Comparison of ENCODE assay signal across 16 mouse cellular contexts in genomic region chr15:80630711-80631110, GRCm38 (mm10). TPM values are rescaled to one million over a fixed set of nuclear protein-coding genes. Genes with fewer than 3 reads are reported as not detected.
DNase-seq lines count a peak whose midpoint lies in the region; ATAC-seq and TF ChIP-seq lines count a peak whose summit lies in the region.
"Had no signal": no experiment of that assay in that cellular context is flagged by ENCODE, and none has a peak within 500 bp of the region (broad histone marks: within the 10 kb centered on the region; RNA-seq: fewer than 3 reads in every experiment).

No protein-coding gene starts in this region.

- WGBS in heart, embryonic 13.5 days: 41% methylated on average over 14 of the region's 14 CpGs
- 23% methylated on average over 14 of the region's 14 CpGs for WGBS in lung, embryonic 14.5 days
- 68% methylated on average over 14 of the region's 14 CpGs for WGBS in spleen, adult 2 months

- no peak overlapping the region for H3K4me3 ChIP-seq in heart, embryonic 13.5 days
- H3K4me3 ChIP-seq in lung, embryonic 14.5 days (ENCODE audit: low read depth, low read length): no peak overlapping the region
- H3K4me3 ChIP-seq in spleen, adult 2 months (ENCODE audit: extremely low read depth, insufficient read depth, insufficient read length): no peak overlapping the region

- no peaks in the 10 kb centered on the region for H3K9me3 ChIP-seq in heart, embryonic 13.5 days
- H3K9me3 ChIP-seq in lung, embryonic 14.5 days (ENCODE audit: low read depth, low read length): no peaks in the 10 kb centered on the region

- DNase-seq in heart, adult 9 months (ENCODE audit: low spot score in 2 of 2): no peak
- DNase-seq in lung, embryonic 14.5 days: no peak
- no peak for DNase-seq in lung, adult 18-20 months
- no peak for DNase-seq in spleen, adult 2 months (ENCODE audit: low read depth in 1 of 2, low spot score in 2 of 2)
- DNase-seq in spleen, adult 12 weeks (ENCODE audit: low spot score): no peak
- DNase-seq in thymus, postnatal 4 days: peak; percentile 82
- DNase-seq in urinary bladder, postnatal 36 days (ENCODE audit: low spot score in 2 of 2): no peak
- DNase-seq: adrenal gland, adult 2 months; cerebellum, postnatal 10 days; gastrocnemius, postnatal 36 days; heart, postnatal 14 days; kidney, postnatal 25 days; lung, adult 2 months; right cerebral cortex, postnatal 4 days had no signal

- no peak for TF ChIP-seq CTCF in lung, embryonic 14.5 days (IDR thresholded peaks at IDR 0.05; ENCODE audit: low read depth)
- TF ChIP-seq CTCF in spleen, adult 2 months (IDR thresholded peaks at IDR 0.05; ENCODE audit: extremely low read depth, insufficient read depth, insufficient read length, insufficient replicate concordance): no peak

- H3K36me3 ChIP-seq in heart, embryonic 13.5 days: no peaks in the 10 kb centered on the region
- H3K36me3 ChIP-seq in lung, embryonic 14.5 days (ENCODE audit: insufficient read depth): no peaks in the 10 kb centered on the region
- peaks cover 12% of the 10 kb centered on the region for H3K36me3 ChIP-seq in spleen, adult 2 months (ENCODE audit: control insufficient read depth, insufficient read depth, low read length)

- H3K4me2 ChIP-seq in heart, embryonic 13.5 days: peak overlapping the region; percentile 8; the same call in 1 of the 2 replicates
- H3K4me2 ChIP-seq in lung, embryonic 14.5 days: peak overlapping the region; percentile 34

- no peak for ATAC-seq in heart, embryonic 13.5 days (ENCODE audit: extremely low read depth, insufficient number of reproducible peaks, low FRiP score, low TSS enrichment)
- ATAC-seq in lung, embryonic 14.5 days (ENCODE audit: insufficient read depth): no peak
- ATAC-seq: intestine, embryonic 16.5 days had no signal

- no peak overlapping the region for H3K9ac ChIP-seq in heart, embryonic 13.5 days
- H3K9ac ChIP-seq in lung, embryonic 14.5 days: no peak overlapping the region

- TF ChIP-seq POLR2A in spleen, adult 2 months (IDR thresholded peaks at IDR 0.05; ENCODE audit: low read depth, low read length): no peak

- peaks cover 15% of the 10 kb centered on the region for H3K27me3 ChIP-seq in heart, embryonic 13.5 days (replicated peaks)
- no peaks in the 10 kb centered on the region for H3K27me3 ChIP-seq in lung, embryonic 14.5 days (ENCODE audit: insufficient read depth, low read length)
- no peaks in the 10 kb centered on the region for H3K27me3 ChIP-seq in spleen, adult 2 months (ENCODE audit: control insufficient read depth, insufficient read depth, low read length)

- H3K27ac ChIP-seq in heart, embryonic 13.5 days (replicated peaks): no peak overlapping the region
- no peak overlapping the region for H3K27ac ChIP-seq in lung, embryonic 14.5 days (ENCODE audit: low read depth)
- peak overlapping the region; percentile 59 for H3K27ac ChIP-seq in spleen, adult 2 months (ENCODE audit: insufficient read depth, low read length)

- H3K4me1 ChIP-seq in heart, embryonic 13.5 days: peaks cover 21% of the 10 kb centered on the region
- no peaks in the 10 kb centered on the region for H3K4me1 ChIP-seq in lung, embryonic 14.5 days (ENCODE audit: insufficient read depth)
- peaks cover 36% of the 10 kb centered on the region; the same call in 1 of the 2 replicates for H3K4me1 ChIP-seq in spleen, adult 2 months (ENCODE audit: control insufficient read depth, insufficient read depth, insufficient read length)

RNA-seq across cellular contexts. Expression of gene Fam83f, which starts 40.9 kb away (rescaled TPM):
- polyA plus RNA-seq in heart, embryonic 13.5 days (2015; fragmentation: Nextera tagmentation; extraction: Ambion mirVana): 0.13 and 0.14 TPM in 2 replicates
- 0.46 and 0.76 TPM in 2 replicates for polyA plus RNA-seq in lung, embryonic 14.5 days (2014; fragmentation: Nextera tagmentation; extraction: Ambion mirVana)
- polyA plus RNA-seq in spleen, adult 2 months (2012; rRNA removed): 1.1 and 1.3 TPM in 2 replicates

RNA-seq across cellular contexts. Expression of gene Grap2, which starts 58.3 kb away (rescaled TPM):
- 4.9 and 8.8 TPM in 2 replicates for polyA plus RNA-seq in heart, embryonic 13.5 days (2015; fragmentation: Nextera tagmentation; extraction: Ambion mirVana)
- polyA plus RNA-seq in lung, embryonic 14.5 days (2014; fragmentation: Nextera tagmentation; extraction: Ambion mirVana): 1.3 and 1.8 TPM in 2 replicates
- 54.4 and 58.2 TPM in 2 replicates for polyA plus RNA-seq in spleen, adult 2 months (2012; rRNA removed)
